In genomic region chr7:70367591-70368267, GRCm38 (mm10) we compare ENCODE assay signal across 8 mouse cellular contexts. TPM values are rescaled to one million over a fixed set of nuclear protein-coding genes. Genes with fewer than 3 reads are reported as not detected.
DNase-seq lines count a peak whose midpoint lies in the region; ATAC-seq lines count a peak whose summit lies in the region.

No protein-coding gene starts in this region.

- peak; percentile 5 for DNase-seq in Muller cell, postnatal 12 days (ENCODE audit: inconsistent ontology term)
- peak; percentile 54 for DNase-seq in embryo, embryonic 10 days (ENCODE audit: low spot score)
- peak; percentile 22 for DNase-seq in heart, postnatal 4 days
- peak; percentile 44 for DNase-seq in limb, embryonic 11.5 days (ENCODE audit: low spot score)
- DNase-seq in retina, postnatal 1 day, result peak; percentile 11
- no peak for DNase-seq in thymus, postnatal 4 days
- DNase-seq in thymus, postnatal 25 days, result no peak
- no peak for DNase-seq in left cerebral cortex, postnatal 4 days

- H3K9ac ChIP-seq in limb, embryonic 11.5 days (ENCODE audit: low read length), result no peak overlapping the region

- no peak for ATAC-seq in limb, embryonic 11.5 days (ENCODE audit: insufficient number of reproducible peaks, low FRiP score, low TSS enrichment, low read depth)

- 3% methylated on average over 16 of the region's 16 CpGs for WGBS in limb, embryonic 11.5 days

- H3K36me3 ChIP-seq in limb, embryonic 11.5 days (ENCODE audit: control insufficient read depth, insufficient read depth, low read length), result no peaks in the 10 kb centered on the region

- no peak overlapping the region for H3K4me3 ChIP-seq in limb, embryonic 11.5 days (ENCODE audit: low read depth, low read length)

- intact Hi-C loops in left cerebral cortex, postnatal 4 days (cut with DNase I), result loop anchor here (5.0 to 10.0 kb wide), 2 partner anchors 1015 to 1393 kb away; no protein-coding TSS in a partner anchor

- peak overlapping the region; percentile 21; the same call in 1 of the 2 replicates for H3K4me2 ChIP-seq in limb, embryonic 11.5 days (ENCODE audit: low read depth, severe bottlenecking)

- peaks cover 37% of the 10 kb centered on the region for H3K27me3 ChIP-seq in limb, embryonic 11.5 days (ENCODE audit: control insufficient read depth, insufficient read depth, low read length)

- H3K4me1 ChIP-seq in limb, embryonic 11.5 days (ENCODE audit: control insufficient read depth, insufficient read depth, low read length), result peaks cover 23% of the 10 kb centered on the region

- no peaks in the 10 kb centered on the region for H3K9me3 ChIP-seq in limb, embryonic 11.5 days (ENCODE audit: control insufficient read depth, low read length)

- no peak overlapping the region for H3K27ac ChIP-seq in limb, embryonic 11.5 days (replicated peaks; ENCODE audit: low read depth, low read length)

RNA-seq across cellular contexts. Expression of gene Nr2f2, which starts 1.2 kb away (rescaled TPM):
- total RNA-seq in heart, postnatal 4 days (2021), result 10 to 100 TPM; 34.3 to 35.0 TPM
- polyA plus RNA-seq in limb, embryonic 11.5 days (2014; fragmentation: Nextera tagmentation; extraction: Ambion mirVana), result 71.4 and 79.5 TPM in 2 replicates
- total RNA-seq in left cerebral cortex, postnatal 4 days (2021), result 10 to 100 TPM; 68.7 to 96.1 TPM

Comparison
In these comparisons a context has a peak if more than half of its experiments do, and no peak if none do; other contexts are left out.
1. DNase-seq: peak in Muller cell, postnatal 12 days (single experiment), embryo, embryonic 10 days (single experiment), heart, postnatal 4 days (single experiment), limb, embryonic 11.5 days (single experiment) and retina, postnatal 1 day (single experiment); none in thymus, postnatal 4 days (single experiment), thymus, postnatal 25 days (single experiment) and left cerebral cortex, postnatal 4 days (single experiment).